Mouse (Mus musculus): ENCODE results near the gene 4930402H24Rik. TPM values are rescaled to one million over a fixed set of nuclear protein-coding genes. Genes with fewer than 3 reads are reported as not detected.

The 4930402H24Rik gene
- polyA plus RNA-seq, 1 experiment from 2014 or later = 13.3 TPM

DNA sequence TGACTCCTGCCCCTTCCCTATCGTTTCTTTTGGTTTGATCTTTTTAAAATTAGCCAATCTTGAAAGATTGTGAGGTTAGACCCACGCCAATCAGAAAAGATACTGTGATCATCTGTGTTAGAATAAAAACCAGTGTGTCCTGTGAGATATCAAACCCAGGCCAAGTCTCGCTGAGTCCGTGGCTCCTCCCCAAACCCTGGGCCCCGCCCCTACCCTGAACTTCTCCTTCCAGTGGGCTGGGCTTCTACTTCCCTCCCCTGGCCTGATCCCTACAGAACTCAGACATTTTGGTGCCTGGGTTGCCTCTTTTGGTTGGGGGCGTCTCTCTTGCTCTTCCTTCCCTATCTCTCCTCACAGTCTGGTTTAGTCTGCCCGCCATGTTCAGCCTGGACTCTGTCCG, 155.8 kb downstream of the 4930402H24Rik start:
- Histone ChIP-seq H3K9me3 (replicated peaks) (no peaks in the 10 kb centered on the region), H3K9ac (no peak overlapping the region), H3K36me3 (peaks cover 25% of the 10 kb centered on the region), H3K27ac (no peak overlapping the region), H3K4me2 (no peak overlapping the region), H3K27me3 (replicated peaks) (no peaks in the 10 kb centered on the region), H3K4me1 (no peaks in the 10 kb centered on the region), H3K4me3 (no peak overlapping the region)
- ATAC-seq = peak; percentile 72; the same call in 1 of the 2 replicates
- 24% methylated on average over 8 of the region's 8 CpGs for WGBS (ENCODE audit: insufficient replicate concordance)

DNA sequence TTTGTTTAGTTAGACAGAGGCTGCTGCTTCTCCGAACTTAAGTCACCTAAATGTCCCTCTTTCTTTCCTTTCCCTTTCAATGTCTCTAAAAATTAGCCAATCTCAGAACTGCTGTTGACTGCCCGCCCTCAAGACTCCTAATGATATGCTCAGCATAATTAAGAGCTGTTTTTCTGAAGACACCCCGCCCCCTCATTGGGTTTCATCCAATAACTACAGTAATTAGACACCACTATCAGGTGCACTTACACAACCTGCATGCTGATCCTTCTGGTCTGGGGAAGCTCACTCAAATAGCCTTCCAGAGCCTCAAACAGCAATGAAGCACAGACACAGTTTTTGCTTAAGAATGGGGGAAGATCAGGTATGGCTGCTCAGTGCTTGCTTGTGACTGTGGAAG, 156.5 kb downstream of the 4930402H24Rik start:
- no peak overlapping the region for H3K27ac ChIP-seq
- H3K9ac ChIP-seq = no peak overlapping the region
- H3K4me1 ChIP-seq = no peaks in the 10 kb centered on the region
- ATAC-seq = no peak
- H3K27me3 ChIP-seq (replicated peaks) = no peaks in the 10 kb centered on the region
- peaks cover 33% of the 10 kb centered on the region for H3K36me3 ChIP-seq
- 63% methylated on average over 3 of the region's 3 CpGs for WGBS (ENCODE audit: insufficient replicate concordance)
- H3K4me3 ChIP-seq = no peak overlapping the region
- 0 out of 2 replicates have a peak, but pooled peaks cover 3% of the 10 kb centered on the region for H3K9me3 ChIP-seq (replicated peaks)
- no peak overlapping the region for H3K4me2 ChIP-seq

DNA sequence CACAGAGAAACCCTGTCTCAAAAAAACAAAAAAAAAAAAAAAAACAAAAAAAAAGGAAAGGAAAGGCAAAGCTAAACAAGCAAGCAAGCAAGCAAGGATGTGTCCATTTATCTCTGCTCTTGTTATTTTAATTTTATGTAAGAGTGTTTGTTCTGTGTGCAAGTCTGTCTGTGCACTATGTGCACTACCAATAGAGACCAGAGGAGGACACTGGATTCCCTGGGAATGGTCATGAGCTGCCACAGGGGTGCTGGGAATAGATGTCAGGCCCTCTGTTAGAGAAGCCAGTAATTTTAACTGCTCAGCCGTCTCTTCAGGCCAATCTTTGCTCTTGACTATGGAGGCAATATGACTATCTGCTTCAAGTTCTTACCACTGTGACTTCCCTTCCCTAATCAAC, 162.6 kb downstream of the 4930402H24Rik start:
- no peaks in the 10 kb centered on the region for H3K27me3 ChIP-seq (replicated peaks)
- no peak overlapping the region for H3K4me3 ChIP-seq
- H3K27ac ChIP-seq = no peak overlapping the region
- no peak for ATAC-seq
- H3K9ac ChIP-seq = no peak overlapping the region
- 0 out of 2 replicates have a peak, but pooled peaks cover 7% of the 10 kb centered on the region for H3K9me3 ChIP-seq (replicated peaks)
- WGBS (ENCODE audit: insufficient replicate concordance) = 91% methylated on average over 1 of the region's 1 CpGs
- peaks cover 71% of the 10 kb centered on the region for H3K36me3 ChIP-seq
- H3K4me1 ChIP-seq = no peaks in the 10 kb centered on the region
- no peak overlapping the region for H3K4me2 ChIP-seq

DNA sequence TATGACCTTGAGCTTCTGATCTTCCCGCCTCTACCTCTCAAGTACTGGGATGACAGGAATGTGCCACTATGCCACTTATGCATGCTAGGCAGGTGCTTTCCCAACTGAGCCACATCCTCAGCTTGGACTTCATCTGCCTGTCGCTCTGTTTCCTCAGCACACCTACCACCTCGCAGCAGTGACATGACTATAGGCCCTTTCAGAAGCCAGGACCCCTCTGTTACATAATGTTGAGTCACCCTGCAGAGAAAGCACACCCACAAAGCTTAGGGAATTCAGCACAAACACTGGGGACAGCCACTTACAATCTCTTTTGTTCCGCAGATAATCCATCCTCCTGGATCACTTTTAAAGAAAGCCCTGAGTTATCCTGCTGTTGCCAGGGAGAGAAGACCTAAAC, 166.1 kb downstream of the 4930402H24Rik start:
- H3K4me2 ChIP-seq = no peak overlapping the region
- no peak overlapping the region for H3K9ac ChIP-seq
- no peak overlapping the region for H3K4me3 ChIP-seq
- no peak overlapping the region for H3K27ac ChIP-seq
- peaks cover 53% of the 10 kb centered on the region for H3K36me3 ChIP-seq
- no peak for ATAC-seq
- H3K9me3 ChIP-seq (replicated peaks) = 0 out of 2 replicates have a peak, but pooled peaks cover 5% of the 10 kb centered on the region
- no peaks in the 10 kb centered on the region for H3K27me3 ChIP-seq (replicated peaks)
- WGBS (ENCODE audit: insufficient replicate concordance) = 69% methylated on average over 4 of the region's 4 CpGs
- H3K4me1 ChIP-seq = no peaks in the 10 kb centered on the region

DNA sequence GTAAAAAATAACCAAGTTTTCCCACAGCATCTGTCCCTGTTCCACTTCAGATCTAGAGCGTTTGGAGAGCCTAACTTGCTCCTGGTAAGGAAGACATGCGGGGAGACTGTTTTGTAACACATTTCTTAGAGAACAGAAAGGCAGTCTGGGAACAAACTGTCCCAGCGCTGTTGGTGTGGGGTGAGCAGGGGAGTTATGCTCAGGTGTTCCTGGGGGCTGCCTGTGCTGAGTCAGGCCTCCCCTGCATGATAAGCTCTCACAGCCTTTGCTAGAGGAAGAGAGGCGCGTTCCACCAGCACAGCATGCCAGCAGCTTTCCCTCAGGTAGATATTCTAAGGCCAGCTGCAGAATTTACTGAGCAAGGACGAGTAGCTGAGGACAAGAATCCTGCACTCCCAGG, 168.2 kb downstream of the 4930402H24Rik start:
- 71% methylated on average over 6 of the region's 6 CpGs for WGBS (ENCODE audit: insufficient replicate concordance)
- no peaks in the 10 kb centered on the region for H3K9me3 ChIP-seq (replicated peaks)
- H3K4me2 ChIP-seq = no peak overlapping the region
- no peak overlapping the region for H3K4me3 ChIP-seq
- no peak for ATAC-seq
- H3K27ac ChIP-seq = no peak overlapping the region
- H3K27me3 ChIP-seq (replicated peaks) = no peaks in the 10 kb centered on the region
- peaks cover 35% of the 10 kb centered on the region for H3K36me3 ChIP-seq
- H3K9ac ChIP-seq = no peak overlapping the region
- no peaks in the 10 kb centered on the region for H3K4me1 ChIP-seq

GRCm38 (mm10) chr2:130735281-130735680, 170.9 kb downstream of the 4930402H24Rik start:
- Histone ChIP-seq H3K4me3 (no peak overlapping the region), H3K4me1 (no peaks in the 10 kb centered on the region), H3K9me3 (replicated peaks) (no peaks in the 10 kb centered on the region), H3K36me3 (peaks cover 40% of the 10 kb centered on the region), H3K27ac (no peak overlapping the region), H3K4me2 (no peak overlapping the region), H3K9ac (no peak overlapping the region), H3K27me3 (replicated peaks) (no peaks in the 10 kb centered on the region)
- WGBS (ENCODE audit: insufficient replicate concordance) = 72% methylated on average over 5 of the region's 5 CpGs
- ATAC-seq = no peak

DNA sequence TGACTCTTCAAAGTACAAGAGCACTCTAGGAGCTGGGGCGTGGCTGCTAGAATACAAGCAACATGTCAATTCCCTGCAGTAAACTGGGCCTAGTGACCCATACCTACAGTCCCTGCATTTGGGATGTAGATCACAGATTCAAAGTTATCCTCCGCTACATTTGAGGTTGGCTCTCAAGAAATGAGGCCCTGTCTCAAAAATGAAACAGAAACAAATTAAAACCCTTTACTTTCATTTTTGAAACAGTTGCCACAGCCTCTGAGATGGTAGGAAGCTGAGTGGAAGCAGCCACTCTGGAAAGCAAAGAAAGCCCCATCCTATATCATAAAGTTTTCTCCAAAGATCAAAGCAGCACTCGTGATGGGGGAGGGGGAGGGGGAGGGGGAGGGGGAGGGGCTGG, 172.8 kb downstream of the 4930402H24Rik start:
- Histone ChIP-seq H3K9ac (no peak overlapping the region), H3K9me3 (replicated peaks) (no peaks in the 10 kb centered on the region), H3K36me3 (peaks cover 42% of the 10 kb centered on the region), H3K27me3 (replicated peaks) (no peaks in the 10 kb centered on the region), H3K4me2 (no peak overlapping the region), H3K4me3 (no peak overlapping the region), H3K27ac (no peak overlapping the region), H3K4me1 (no peaks in the 10 kb centered on the region)
- no peak for ATAC-seq
- WGBS (ENCODE audit: insufficient replicate concordance) = 62% methylated on average over 3 of the region's 3 CpGs

DNA sequence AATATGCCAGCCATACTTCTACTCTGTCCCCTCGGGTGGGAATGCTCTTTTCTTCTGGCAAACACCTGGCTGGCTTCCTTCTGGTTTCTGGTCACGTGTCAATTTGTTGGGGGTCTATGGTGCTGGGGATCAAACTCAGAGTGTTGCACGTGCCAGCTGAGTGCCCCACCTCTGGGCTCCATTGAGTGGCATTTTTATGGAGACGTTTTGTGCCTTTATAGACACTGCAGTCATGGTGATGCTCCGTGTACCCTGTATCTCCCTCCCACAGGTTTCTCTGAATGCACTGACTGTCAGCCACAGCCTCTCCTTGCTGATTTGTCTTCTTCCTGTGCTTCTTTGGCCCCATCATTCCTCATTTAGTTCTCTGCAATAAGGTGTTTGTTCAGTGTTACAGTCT, 174.4 kb downstream of the 4930402H24Rik start:
- H3K4me2 ChIP-seq = no peak overlapping the region
- no peak overlapping the region for H3K4me3 ChIP-seq
- no peaks in the 10 kb centered on the region for H3K27me3 ChIP-seq (replicated peaks)
- H3K9me3 ChIP-seq (replicated peaks) = no peaks in the 10 kb centered on the region
- WGBS (ENCODE audit: insufficient replicate concordance) = 55% methylated on average over 5 of the region's 5 CpGs
- no peak overlapping the region for H3K27ac ChIP-seq
- H3K4me1 ChIP-seq = no peaks in the 10 kb centered on the region
- ATAC-seq = no peak
- H3K36me3 ChIP-seq = peaks cover 49% of the 10 kb centered on the region
- H3K9ac ChIP-seq = no peak overlapping the region

GRCm38 (mm10) chr2:130730746-130731145, 175.5 kb downstream of the 4930402H24Rik start:
- H3K27me3 ChIP-seq (replicated peaks) = no peaks in the 10 kb centered on the region
- no peak overlapping the region for H3K4me2 ChIP-seq
- H3K27ac ChIP-seq = no peak overlapping the region
- no peaks in the 10 kb centered on the region for H3K9me3 ChIP-seq (replicated peaks)
- no peaks in the 10 kb centered on the region for H3K4me1 ChIP-seq
- peaks cover 57% of the 10 kb centered on the region for H3K36me3 ChIP-seq
- H3K4me3 ChIP-seq = no peak overlapping the region
- WGBS (ENCODE audit: insufficient replicate concordance) = 69% methylated on average over 9 of the region's 9 CpGs
- no peak overlapping the region for H3K9ac ChIP-seq
- ATAC-seq = no peak

DNA sequence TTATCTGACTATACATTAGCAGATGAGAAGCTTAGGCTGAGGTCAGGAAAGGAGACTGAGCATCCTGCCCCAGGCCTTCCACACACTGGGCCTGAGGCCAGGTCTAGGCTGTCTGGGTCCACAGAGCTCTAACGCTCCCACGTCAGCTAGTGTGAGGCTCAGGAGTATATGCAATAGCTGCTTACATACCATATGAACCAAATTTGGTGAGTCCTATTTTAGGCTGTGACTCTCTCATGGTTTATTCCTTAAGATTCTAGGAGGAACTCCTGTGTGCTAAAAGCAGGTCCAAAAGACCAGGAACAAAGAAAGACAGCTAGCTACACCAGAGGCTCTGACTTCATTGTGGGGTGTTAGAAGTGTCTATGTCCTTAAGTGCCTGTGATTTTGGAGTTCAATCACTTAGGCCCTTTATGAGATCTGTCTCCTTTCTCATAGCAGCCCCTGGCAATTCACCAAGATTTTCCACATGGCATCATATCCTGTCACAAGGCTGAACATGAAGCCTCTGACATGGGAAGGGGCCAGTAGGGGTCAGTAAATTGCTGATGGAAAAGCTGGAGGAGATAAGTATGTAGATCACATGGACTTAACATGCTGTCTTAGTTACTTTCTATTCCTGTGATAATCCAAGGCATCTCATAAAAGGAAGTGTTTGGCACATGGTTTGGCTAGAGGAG, 177.2 kb downstream of the 4930402H24Rik start:
- 84% methylated on average over 2 of the region's 2 CpGs for WGBS (ENCODE audit: insufficient replicate concordance)
- Histone ChIP-seq H3K9me3 (replicated peaks) (no peaks in the 10 kb centered on the region), H3K4me2 (no peak overlapping the region), H3K4me1 (no peaks in the 10 kb centered on the region), H3K9ac (no peak overlapping the region), H3K27me3 (replicated peaks) (no peaks in the 10 kb centered on the region), H3K4me3 (no peak overlapping the region), H3K27ac (no peak overlapping the region), H3K36me3 (peaks cover 57% of the 10 kb centered on the region)
- no peak for ATAC-seq

DNA sequence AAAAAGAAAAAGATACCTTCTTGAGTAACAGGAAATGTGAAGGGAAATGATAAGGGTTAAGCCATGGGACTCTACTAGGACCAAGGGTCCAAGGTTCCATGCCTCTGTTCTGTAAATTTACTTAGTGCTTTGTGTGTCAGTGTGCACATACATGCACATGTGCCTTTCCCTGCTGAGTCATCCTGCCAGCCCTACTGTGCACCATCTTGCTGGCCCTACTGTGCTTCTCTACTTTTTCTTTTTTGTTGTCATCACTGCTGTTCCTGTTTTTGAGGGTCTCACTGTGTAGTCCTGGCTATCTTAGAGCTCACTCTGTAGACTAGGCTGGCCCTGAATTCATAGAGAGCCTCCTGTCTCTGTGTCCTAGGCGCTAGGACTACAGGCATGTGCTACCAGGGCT, 178.5 kb downstream of the 4930402H24Rik start:
- no peak for ATAC-seq
- 56% methylated on average over 1 of the region's 1 CpGs for WGBS (ENCODE audit: insufficient replicate concordance)
- no peaks in the 10 kb centered on the region for H3K4me1 ChIP-seq
- H3K4me2 ChIP-seq = no peak overlapping the region
- H3K27me3 ChIP-seq (replicated peaks) = no peaks in the 10 kb centered on the region
- no peak overlapping the region for H3K4me3 ChIP-seq
- H3K27ac ChIP-seq = no peak overlapping the region
- H3K9me3 ChIP-seq (replicated peaks) = no peaks in the 10 kb centered on the region
- peaks cover 57% of the 10 kb centered on the region for H3K36me3 ChIP-seq
- H3K9ac ChIP-seq = no peak overlapping the region

- no peak overlapping the region for H3K4me3 ChIP-seq
- no peak for ATAC-seq
- no peaks in the 10 kb centered on the region for H3K27me3 ChIP-seq (replicated peaks)
- H3K4me1 ChIP-seq = no peaks in the 10 kb centered on the region
- H3K27ac ChIP-seq = no peak overlapping the region
- peaks cover 41% of the 10 kb centered on the region for H3K36me3 ChIP-seq
- H3K4me2 ChIP-seq = no peak overlapping the region
- H3K9ac ChIP-seq = no peak overlapping the region
- WGBS (ENCODE audit: insufficient replicate concordance) = 63% methylated on average over 4 of the region's 4 CpGs
- no peaks in the 10 kb centered on the region for H3K9me3 ChIP-seq (replicated peaks)
Measured at GRCm38 (mm10) chr2:130724369-130724768, 181.8 kb downstream of the 4930402H24Rik start.

- Histone ChIP-seq H3K9ac (no peak overlapping the region), H3K27ac (no peak overlapping the region), H3K36me3 (peaks cover 28% of the 10 kb centered on the region), H3K27me3 (replicated peaks) (no peaks in the 10 kb centered on the region), H3K4me1 (no peaks in the 10 kb centered on the region), H3K4me2 (no peak overlapping the region), H3K4me3 (no peak overlapping the region), H3K9me3 (replicated peaks) (no peaks in the 10 kb centered on the region)
- 56% methylated on average over 6 of the region's 6 CpGs for WGBS (ENCODE audit: insufficient replicate concordance)
- ATAC-seq = no peak
Measured at GRCm38 (mm10) chr2:130717951-130718350, 188.3 kb downstream of the 4930402H24Rik start.
